Mouse (Mus musculus): Measurements from ENCODE around the gene Kcnn3.

GRCm38 (mm10) chr3:89592809-89593208 lies 72.8 kb downstream of the Kcnn3 start:
- TF ChIP-seq CTCF (IDR thresholded peaks at IDR 0.05; ENCODE audit: low read depth) (no peak), EP300 (IDR thresholded peaks at IDR 0.05; ENCODE audit: low read depth) (no peak)
